Mouse (Mus musculus): ENCODE measurements around the gene Spint5. TPM values are rescaled to one million over a fixed set of nuclear protein-coding genes. Genes with fewer than 3 reads are reported as not detected.
"Not testable (repeated sequence)": the region's sequence is repeated elsewhere in the genome, so short reads cannot be mapped to it uniquely, and the experiment has no call there.

Gene Spint5
- not detected for polyA plus RNA-seq (2017; shearing (Covaris generic))

GRCm38 (mm10) chr2:164715005-164715404, at the start of gene Spint5:
TSS of gene Spint5 (plus strand) at chr2:164715305.
- no peak for ATAC-seq

DNA sequence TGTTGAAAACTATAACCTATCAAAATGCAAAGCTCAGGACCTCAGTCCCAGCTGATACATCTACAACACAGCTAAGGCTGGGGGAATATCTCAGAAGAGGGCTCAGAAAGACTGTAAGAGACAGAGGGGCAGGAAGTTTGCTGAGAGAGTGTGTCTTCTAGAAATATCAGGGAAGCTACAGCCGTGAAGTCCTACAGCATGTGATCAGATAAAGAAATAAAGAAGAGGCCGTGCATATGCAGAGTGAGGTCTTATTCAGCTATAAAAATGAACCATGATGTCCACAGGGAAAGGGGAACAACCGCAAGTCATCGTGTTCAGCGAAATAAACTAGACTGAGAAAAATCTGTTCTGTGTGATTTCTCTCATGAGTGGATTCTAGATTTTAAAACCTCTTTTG, 44.8 kb upstream of the Spint5 start:
- no peak for ATAC-seq

DNA sequence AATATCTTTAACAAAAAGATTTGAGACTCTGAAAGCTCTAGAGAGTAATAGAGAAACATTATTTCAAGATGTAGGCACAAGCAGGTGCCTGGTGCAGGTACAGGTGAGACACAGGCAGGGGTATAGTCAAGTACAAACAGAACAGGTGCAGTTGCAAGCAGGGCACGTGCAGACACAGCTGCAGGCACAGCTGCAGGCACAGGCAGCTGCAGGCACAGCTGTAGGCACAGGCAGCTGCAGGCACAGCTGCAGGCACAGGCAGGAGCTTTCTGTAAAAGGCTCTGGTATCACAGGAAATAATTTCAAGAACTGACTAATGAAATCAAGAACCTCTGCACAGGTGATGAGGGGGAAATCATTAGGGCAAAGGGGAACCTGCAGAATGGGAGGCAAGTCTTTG, 44.2 kb upstream of the Spint5 start:
- no peak for ATAC-seq

DNA sequence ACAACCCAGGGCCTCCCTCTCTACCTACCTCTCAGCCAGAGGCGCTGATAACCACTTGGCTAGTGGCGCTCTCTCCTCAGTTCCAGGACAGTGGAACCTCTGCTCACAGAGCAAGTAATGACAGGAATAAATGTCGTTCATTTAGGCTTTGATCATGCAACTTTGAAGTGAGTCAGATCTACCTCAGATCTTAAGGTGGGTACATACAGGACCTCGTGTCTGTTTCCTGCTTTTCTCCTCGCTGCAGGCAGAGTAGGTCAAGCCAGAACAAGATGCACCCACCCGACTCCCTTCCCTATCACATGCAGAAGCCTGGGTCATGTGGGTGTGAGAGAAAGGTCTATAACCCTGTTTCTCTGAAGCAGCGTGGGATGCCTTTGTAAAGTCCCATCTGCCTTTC, 41.1 kb upstream of the Spint5 start, which contains the start of gene Wfdc11:
Wfdc11 (minus strand) TSS at position 101 of the 400 bp plus-strand sequence.
- ATAC-seq = no peak

GRCm38 (mm10) chr2:164676103-164676502, 39.0 kb upstream of the Spint5 start:
- ATAC-seq = no peak

DNA sequence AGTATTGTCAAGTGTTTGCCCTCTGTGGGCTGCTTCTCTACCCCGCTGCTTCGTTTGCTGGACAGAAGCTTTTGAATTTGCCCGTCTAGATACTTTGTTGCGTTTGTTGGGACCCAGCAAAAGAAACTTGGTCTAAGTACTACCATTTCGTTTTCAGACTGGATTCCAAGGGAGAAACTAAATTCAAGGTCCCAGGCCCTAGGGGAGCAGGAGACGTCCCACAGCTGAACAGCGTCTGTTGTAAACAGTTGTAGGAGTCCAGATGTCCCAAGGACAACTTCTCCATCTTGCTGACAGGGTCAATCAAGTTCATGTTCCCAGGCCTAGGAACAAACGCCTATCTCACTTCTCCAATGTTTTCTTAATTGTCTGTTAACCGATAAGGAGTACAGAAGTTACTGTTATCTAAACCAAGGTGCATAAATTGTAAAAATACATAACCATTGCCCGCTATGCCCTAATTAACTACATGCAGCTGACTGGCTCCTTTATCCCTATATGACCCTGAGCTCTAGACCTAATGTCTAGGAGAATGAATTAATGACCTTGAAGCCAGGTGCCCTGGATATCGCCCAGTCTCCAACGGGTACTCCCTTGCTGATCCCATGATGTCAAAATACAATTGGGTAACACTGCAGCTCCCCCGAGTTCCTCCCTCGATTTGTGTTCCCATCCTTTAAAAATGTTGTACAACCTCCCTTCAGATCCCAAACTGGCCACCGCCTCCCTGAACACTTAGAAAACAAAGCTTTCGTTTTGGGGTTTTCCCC, 38.0 kb upstream of the Spint5 start:
- no peak for ATAC-seq

- ATAC-seq = peak; percentile 45
Measured at GRCm38 (mm10) chr2:164678848-164679625, 36.1 kb upstream of the Spint5 start.

GRCm38 (mm10) chr2:164679906-164680305, 35.2 kb upstream of the Spint5 start:
- ATAC-seq = no peak

- no peak for ATAC-seq
Measured at GRCm38 (mm10) chr2:164684807-164685206, 30.3 kb upstream of the Spint5 start, which contains the start of gene Wfdc13. TSS of gene Wfdc13 (plus strand) at chr2:164685107.

DNA sequence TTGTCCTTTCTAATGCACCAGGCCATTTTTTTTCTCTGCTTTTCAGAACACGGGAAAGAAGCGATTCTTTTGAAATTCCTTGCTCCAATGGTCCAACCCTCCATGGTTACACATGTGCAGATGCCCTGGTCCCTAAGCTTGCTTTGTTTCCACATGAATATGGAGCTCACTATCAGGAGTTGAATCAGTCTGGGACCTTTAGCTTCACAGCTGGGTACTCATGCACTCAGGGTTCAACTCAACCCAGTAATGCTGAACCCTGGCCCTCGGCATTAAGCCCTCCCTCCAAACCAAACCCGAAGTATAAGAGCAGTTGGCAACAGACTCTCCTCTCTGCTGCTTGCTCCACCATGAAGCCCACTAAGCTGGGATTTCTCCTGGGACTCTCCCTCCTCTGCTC, 16.9 kb upstream of the Spint5 start, which contains the start of gene Spint4:
Spint4 (plus strand) TSS at position 301 of the 400 bp plus-strand sequence.
- ATAC-seq = no peak

GRCm38 (mm10) chr2:164700959-164701358, 14.1 kb upstream of the Spint5 start:
- no peak for ATAC-seq

GRCm38 (mm10) chr2:164701761-164702160, 13.3 kb upstream of the Spint5 start:
- ATAC-seq = no peak

DNA sequence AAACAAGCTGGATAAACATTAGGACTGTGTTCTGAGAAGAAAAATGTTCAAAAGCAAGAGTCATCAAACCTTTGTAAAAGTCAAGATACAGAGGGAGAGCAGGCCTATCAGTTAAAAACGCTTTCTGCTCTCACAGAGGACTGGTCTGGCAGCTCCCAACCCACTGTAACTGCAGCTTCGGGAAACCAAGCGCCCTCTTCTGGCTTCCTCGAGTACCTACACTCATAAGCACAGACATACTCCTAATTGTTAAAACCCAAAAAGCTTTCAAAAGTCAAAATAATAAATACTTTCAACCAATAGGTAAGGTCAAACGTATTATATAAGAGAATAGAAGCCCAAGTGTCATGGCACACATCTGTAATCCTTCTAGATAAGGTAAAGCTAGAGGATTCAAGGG, 10.9 kb upstream of the Spint5 start:
- no peak for ATAC-seq

GRCm38 (mm10) chr2:164705328-164705727, 9.8 kb upstream of the Spint5 start:
- ATAC-seq = no peak

GRCm38 (mm10) chr2:164705991-164706390, 9.1 kb upstream of the Spint5 start:
- ATAC-seq = no peak

DNA sequence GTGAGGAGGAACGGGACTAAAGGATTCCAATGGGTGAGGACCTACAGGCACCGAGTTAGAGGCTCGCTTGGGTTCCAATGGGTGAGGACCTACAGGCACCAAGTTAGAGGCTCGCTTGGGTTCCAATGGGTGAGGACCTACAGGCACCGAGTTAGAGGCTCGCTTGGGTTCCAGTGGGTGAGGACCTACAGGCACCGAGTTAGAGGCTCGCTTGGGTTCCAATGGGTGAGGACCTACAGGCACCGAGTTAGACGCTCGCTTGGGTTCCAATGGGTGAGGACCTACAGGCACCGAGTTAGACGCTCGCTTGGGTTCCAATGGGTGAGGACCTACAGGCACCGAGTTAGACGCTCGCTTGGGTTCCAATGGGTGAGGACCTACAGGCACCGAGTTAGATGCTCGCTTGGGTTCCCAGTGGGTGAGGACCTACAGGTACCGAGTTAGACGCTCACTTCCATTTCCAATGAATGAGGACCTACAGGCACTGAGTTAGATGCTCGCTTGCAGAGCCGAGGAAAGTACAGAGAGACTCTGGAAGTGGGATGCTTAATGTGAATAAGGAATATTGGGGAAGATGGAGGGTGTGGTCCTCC, 1.2 kb downstream of the Spint5 start:
- ATAC-seq = not testable (repeated sequence)

DNA sequence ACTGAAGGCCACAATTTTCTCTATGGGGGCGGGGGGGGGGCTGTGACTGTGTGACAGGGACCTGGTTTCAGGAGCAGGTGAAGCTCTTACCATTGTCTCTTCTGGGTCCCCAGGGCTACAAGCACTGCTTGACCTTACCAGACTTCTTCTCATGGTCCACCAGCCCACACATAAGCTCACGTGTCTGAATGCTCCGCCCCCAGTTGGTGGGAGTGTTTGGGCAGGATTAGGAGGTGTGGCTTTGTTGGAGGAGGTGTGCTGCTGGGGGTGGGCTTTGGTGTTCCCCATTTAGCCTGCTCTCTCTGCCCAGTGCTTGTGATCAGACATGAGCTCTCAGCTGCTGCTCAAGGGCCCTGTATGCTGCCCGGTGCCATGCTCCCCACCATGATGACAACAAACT, 8.2 kb downstream of the Spint5 start:
- no peak for ATAC-seq

- no peak for ATAC-seq
Measured at GRCm38 (mm10) chr2:164725895-164726619, 11.0 kb downstream of the Spint5 start.

GRCm38 (mm10) chr2:164731719-164732118, 16.6 kb downstream of the Spint5 start:
- no peak for ATAC-seq

- ATAC-seq = no peak
Measured at GRCm38 (mm10) chr2:164733259-164733658, 18.2 kb downstream of the Spint5 start.

- no peak for ATAC-seq
Measured at GRCm38 (mm10) chr2:164734839-164735238, 19.7 kb downstream of the Spint5 start.

- ATAC-seq = no peak
Measured at GRCm38 (mm10) chr2:164735446-164735845, 20.3 kb downstream of the Spint5 start.
